Comparison of ENCODE assay signal across 9 mouse cellular contexts in the genomic region with DNA sequence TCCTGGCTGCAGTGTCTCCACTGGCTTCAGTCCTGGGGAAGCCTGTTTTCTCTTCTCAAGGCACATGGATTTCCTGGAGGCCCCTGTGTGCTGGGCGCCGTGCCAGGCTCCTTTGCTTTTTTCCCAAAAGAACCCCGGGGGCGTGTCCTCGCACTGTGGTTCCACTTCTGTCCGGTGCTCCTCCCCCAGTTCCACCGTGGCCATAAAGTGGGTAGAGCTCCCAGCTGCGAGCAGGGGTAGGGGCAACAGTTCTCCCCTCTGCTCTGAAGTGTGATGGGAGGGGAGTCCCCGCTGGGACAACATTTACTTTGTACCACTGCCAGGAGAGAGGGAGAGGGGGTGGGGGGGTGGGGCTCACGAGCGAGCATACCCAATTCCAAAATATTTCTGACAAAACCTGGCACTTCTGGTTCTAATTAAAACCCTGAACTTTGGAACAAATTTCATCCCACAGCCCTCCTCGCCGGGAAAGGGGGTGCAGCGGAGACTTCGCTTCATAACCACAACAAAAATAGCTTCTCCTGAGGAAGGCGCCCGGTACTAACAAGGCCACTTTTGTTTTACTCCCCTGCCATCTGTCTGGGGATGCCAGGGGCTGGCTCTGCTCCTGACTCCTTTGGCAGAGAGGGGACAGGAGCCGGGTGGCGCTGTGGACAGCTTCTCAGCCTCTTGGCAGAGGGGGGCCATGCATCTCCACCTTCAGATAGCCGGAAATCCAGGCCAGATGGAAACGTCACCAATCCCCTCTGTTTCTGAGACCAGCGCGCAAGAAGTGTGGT. TPM values are rescaled to one million over a fixed set of nuclear protein-coding genes. Genes with fewer than 3 reads are reported as not detected.
DNase-seq lines count a peak whose midpoint lies in the region; ATAC-seq and TF ChIP-seq lines count a peak whose summit lies in the region.
"Had no signal": no experiment of that assay in that cellular context is flagged by ENCODE, and none has a peak within 500 bp of the region (broad histone marks: within the 10 kb centered on the region; RNA-seq: fewer than 3 reads in every experiment).

No protein-coding gene starts in this region.

- WGBS in forebrain, embryonic 11.5 days = 47% methylated on average over 23 of the region's 23 CpGs
- 25% methylated on average over 23 of the region's 23 CpGs for WGBS in heart, embryonic 13.5 days
- WGBS in kidney, postnatal 0 days = 26% methylated on average over 23 of the region's 23 CpGs
- WGBS in limb, embryonic 14.5 days = 10% methylated on average over 23 of the region's 23 CpGs
- 28% methylated on average over 23 of the region's 23 CpGs for WGBS in neural tube, embryonic 12.5 days

- ATAC-seq in forebrain, embryonic 11.5 days (replicated peaks; ENCODE audit: low FRiP score) = peak; percentile 71
- peak; percentile 66; the same call in 1 of the 2 replicates for ATAC-seq in heart, embryonic 13.5 days (ENCODE audit: extremely low read depth, insufficient number of reproducible peaks, low FRiP score, low TSS enrichment)
- ATAC-seq in kidney, postnatal 0 days (replicated peaks; ENCODE audit: low FRiP score, low read depth) = peak; percentile 50; the same call in 1 of the 2 replicates
- peak; percentile 92 for ATAC-seq in limb, embryonic 14.5 days (ENCODE audit: low FRiP score, low read depth)
- ATAC-seq in neural tube, embryonic 12.5 days (ENCODE audit: low FRiP score, low read depth) = peak; percentile 78

- no peaks in the 10 kb centered on the region for H3K36me3 ChIP-seq in forebrain, embryonic 11.5 days (ENCODE audit: control insufficient read depth, insufficient read depth, low read length)
- H3K36me3 ChIP-seq in heart, embryonic 13.5 days = no peaks in the 10 kb centered on the region
- H3K36me3 ChIP-seq in kidney, postnatal 0 days (ENCODE audit: insufficient read depth, low read length) = no peaks in the 10 kb centered on the region
- H3K36me3 ChIP-seq in limb, embryonic 14.5 days (ENCODE audit: control insufficient read depth, insufficient read depth, low read length) = no peaks in the 10 kb centered on the region
- no peaks in the 10 kb centered on the region for H3K36me3 ChIP-seq in neural tube, embryonic 12.5 days
- H3K36me3 ChIP-seq: G1E had no signal

- no peaks in the 10 kb centered on the region for H3K27me3 ChIP-seq in forebrain, embryonic 11.5 days (ENCODE audit: control insufficient read depth, insufficient read depth, low read length)
- no peaks in the 10 kb centered on the region; the same call in 1 of the 2 replicates for H3K27me3 ChIP-seq in heart, embryonic 13.5 days (replicated peaks)
- H3K27me3 ChIP-seq in kidney, postnatal 0 days (ENCODE audit: insufficient read depth, low read length) = no peaks in the 10 kb centered on the region
- H3K27me3 ChIP-seq in limb, embryonic 14.5 days (ENCODE audit: control insufficient read depth, insufficient read depth, low read length) = no peaks in the 10 kb centered on the region
- H3K27me3 ChIP-seq in neural tube, embryonic 12.5 days (replicated peaks) = no peaks in the 10 kb centered on the region

- TF ChIP-seq POLR2A in bone marrow macrophage, adult 2 months (IDR thresholded peaks at IDR 0.05; ENCODE audit: borderline replicate concordance, low read depth, low read length) = no peak
- no peak for TF ChIP-seq POLR2A in limb, embryonic 14.5 days (IDR thresholded peaks at IDR 0.05; ENCODE audit: borderline replicate concordance, extremely low read depth, insufficient read depth, insufficient read length)

- H3K4me3 ChIP-seq in bone marrow macrophage, adult 2 months (ENCODE audit: insufficient read depth, low read length) = peak overlapping the region; percentile 47
- H3K4me3 ChIP-seq in forebrain, embryonic 11.5 days (ENCODE audit: low read depth, low read length) = no peak overlapping the region
- peak overlapping the region; percentile 38 for H3K4me3 ChIP-seq in heart, embryonic 13.5 days
- peak overlapping the region; percentile 22 for H3K4me3 ChIP-seq in kidney, postnatal 0 days (replicated peaks; ENCODE audit: low read depth, low read length)
- H3K4me3 ChIP-seq in limb, embryonic 14.5 days (replicated peaks; ENCODE audit: low read length) = peak overlapping the region; percentile 18; the same call in 1 of the 2 replicates
- H3K4me3 ChIP-seq in neural tube, embryonic 12.5 days = no peak overlapping the region

- peaks cover 2% of the 10 kb centered on the region; the same call in 1 of the 2 replicates for H3K4me1 ChIP-seq in bone marrow macrophage, adult 2 months (ENCODE audit: control insufficient read depth, insufficient read depth, low read length)
- peaks cover 5% of the 10 kb centered on the region; the same call in 1 of the 2 replicates for H3K4me1 ChIP-seq in forebrain, embryonic 11.5 days (replicated peaks; ENCODE audit: control insufficient read depth, insufficient read depth, low read length)
- peaks cover 63% of the 10 kb centered on the region for H3K4me1 ChIP-seq in heart, embryonic 13.5 days
- 0 out of 2 replicates have a peak, but pooled peaks cover 3% of the 10 kb centered on the region for H3K4me1 ChIP-seq in kidney, postnatal 0 days (replicated peaks; ENCODE audit: insufficient read depth, low read length)
- H3K4me1 ChIP-seq in limb, embryonic 14.5 days (ENCODE audit: control insufficient read depth, insufficient read depth, low read length) = peaks cover 52% of the 10 kb centered on the region
- peaks cover 43% of the 10 kb centered on the region for H3K4me1 ChIP-seq in neural tube, embryonic 12.5 days

- no peak overlapping the region for H3K27ac ChIP-seq in bone marrow macrophage, adult 2 months (ENCODE audit: insufficient read depth, low read depth, low read length)
- peak overlapping the region; percentile 77 for H3K27ac ChIP-seq in forebrain, embryonic 11.5 days (ENCODE audit: low read depth, low read length)
- peak overlapping the region; percentile 83 for H3K27ac ChIP-seq in heart, embryonic 13.5 days (replicated peaks)
- no peak overlapping the region for H3K27ac ChIP-seq in kidney, postnatal 0 days
- peak overlapping the region; percentile 95 for H3K27ac ChIP-seq in limb, embryonic 14.5 days (replicated peaks; ENCODE audit: low read depth, low read length)
- no peak overlapping the region; the same call in 1 of the 2 replicates for H3K27ac ChIP-seq in neural tube, embryonic 12.5 days

- H3K9ac ChIP-seq in forebrain, embryonic 11.5 days (ENCODE audit: low read length) = no peak overlapping the region
- H3K9ac ChIP-seq in heart, embryonic 13.5 days = peak overlapping the region; percentile 61
- H3K9ac ChIP-seq in kidney, postnatal 0 days (ENCODE audit: low read depth, low read length) = no peak overlapping the region
- no peak overlapping the region for H3K9ac ChIP-seq in limb, embryonic 14.5 days (ENCODE audit: low read depth, low read length, severe bottlenecking)
- H3K9ac ChIP-seq in neural tube, embryonic 12.5 days = no peak overlapping the region

- no peak overlapping the region for H3K4me2 ChIP-seq in forebrain, embryonic 11.5 days (ENCODE audit: low read depth, low read length, severe bottlenecking)
- H3K4me2 ChIP-seq in heart, embryonic 13.5 days = peak overlapping the region; percentile 65
- peak overlapping the region; percentile 49 for H3K4me2 ChIP-seq in kidney, postnatal 0 days (ENCODE audit: low read length)
- H3K4me2 ChIP-seq in limb, embryonic 14.5 days (replicated peaks; ENCODE audit: low read depth, low read length, severe bottlenecking) = peak overlapping the region; percentile 41
- H3K4me2 ChIP-seq in neural tube, embryonic 12.5 days (replicated peaks) = peak overlapping the region; percentile 44

- no peak for TF ChIP-seq CTCF in bone marrow macrophage, adult 2 months (IDR thresholded peaks at IDR 0.05; ENCODE audit: low read depth, low read length)
- TF ChIP-seq CTCF in kidney, postnatal 0 days (IDR thresholded peaks at IDR 0.05; ENCODE audit: low read depth) = no peak

- peak; percentile 80 for DNase-seq in 3134 (ENCODE audit: extremely low read depth, insufficient read length, low spot score)
- peak; percentile 77 for DNase-seq in forebrain, embryonic 11.5 days (ENCODE audit: low spot score)
- peak; percentile 89 for DNase-seq in kidney, postnatal 0 days (ENCODE audit: low spot score)
- peak; percentile 97 for DNase-seq in limb, embryonic 14.5 days (ENCODE audit: low spot score)
- DNase-seq in urinary bladder, postnatal 4 days (ENCODE audit: low spot score in 2 of 2) = peak; percentile 90 to 94

- H3K9me3 ChIP-seq in forebrain, embryonic 11.5 days (ENCODE audit: control insufficient read depth, low read length) = no peaks in the 10 kb centered on the region
- H3K9me3 ChIP-seq in heart, embryonic 13.5 days = no peaks in the 10 kb centered on the region
- no peaks in the 10 kb centered on the region for H3K9me3 ChIP-seq in kidney, postnatal 0 days (replicated peaks; ENCODE audit: low read length)
- no peaks in the 10 kb centered on the region for H3K9me3 ChIP-seq in limb, embryonic 14.5 days (ENCODE audit: control insufficient read depth, low read length)
- H3K9me3 ChIP-seq in neural tube, embryonic 12.5 days = no peaks in the 10 kb centered on the region
- H3K9me3 ChIP-seq: G1E had no signal

RNA-seq across cellular contexts. Expression of gene 2410131K14Rik, which starts 49.2 kb away (rescaled TPM):
- 4.2 TPM in 2 replicates for polyA plus RNA-seq in bone marrow macrophage, adult 2 months (2012; ENCODE audit: insufficient read depth, insufficient read length, missing spikeins)
- polyA plus RNA-seq in forebrain, embryonic 11.5 days (2014; fragmentation: Nextera tagmentation; extraction: Ambion mirVana) = 11.8 and 13.0 TPM in 2 replicates
- 6.1 and 6.5 TPM in 2 replicates for polyA plus RNA-seq in heart, embryonic 13.5 days (2015; fragmentation: Nextera tagmentation; extraction: Ambion mirVana)
- 7.7 TPM in 2 replicates for polyA plus RNA-seq in kidney, postnatal 0 days (2015; fragmentation: Nextera tagmentation; extraction: Ambion mirVana)
- polyA plus RNA-seq in limb, embryonic 14.5 days (2012; rRNA removed) = 13.8 and 16.8 TPM in 2 replicates
- polyA plus RNA-seq in limb, embryonic 14.5 days (2014; fragmentation: Nextera tagmentation; extraction: Ambion mirVana) = 10.4 and 11.4 TPM in 2 replicates
- polyA plus RNA-seq in neural tube, embryonic 12.5 days (2016; fragmentation: Nextera tagmentation; extraction: Ambion mirVana) = 13.8 and 14.4 TPM in 2 replicates

RNA-seq across cellular contexts. Expression of gene Rnft2, which starts 49.4 kb away (rescaled TPM):
- 0.79 and 1.2 TPM in 2 replicates for polyA plus RNA-seq in bone marrow macrophage, adult 2 months (2012; ENCODE audit: insufficient read depth, insufficient read length, missing spikeins)
- 6.2 and 7.8 TPM in 2 replicates for polyA plus RNA-seq in forebrain, embryonic 11.5 days (2014; fragmentation: Nextera tagmentation; extraction: Ambion mirVana)
- polyA plus RNA-seq in heart, embryonic 13.5 days (2015; fragmentation: Nextera tagmentation; extraction: Ambion mirVana) = 0.92 and 2.2 TPM in 2 replicates
- polyA plus RNA-seq in kidney, postnatal 0 days (2015; fragmentation: Nextera tagmentation; extraction: Ambion mirVana) = 1.6 TPM in 2 replicates
- polyA plus RNA-seq in limb, embryonic 14.5 days (2012; rRNA removed) = 31.4 and 41.2 TPM in 2 replicates
- polyA plus RNA-seq in limb, embryonic 14.5 days (2014; fragmentation: Nextera tagmentation; extraction: Ambion mirVana) = 3.1 and 3.7 TPM in 2 replicates
- 9.6 and 11.3 TPM in 2 replicates for polyA plus RNA-seq in neural tube, embryonic 12.5 days (2016; fragmentation: Nextera tagmentation; extraction: Ambion mirVana)

Comparison
In these comparisons a context has a peak if more than half of its experiments do, and no peak if none do; other contexts are left out.
1. H3K27ac ChIP-seq: peak in forebrain, embryonic 11.5 days (single experiment), heart, embryonic 13.5 days (single experiment) and limb, embryonic 14.5 days (single experiment); none in bone marrow macrophage, adult 2 months (single experiment), kidney, postnatal 0 days (single experiment) and neural tube, embryonic 12.5 days (single experiment).
2. H3K4me3 ChIP-seq: peak in bone marrow macrophage, adult 2 months (single experiment), heart, embryonic 13.5 days (single experiment), kidney, postnatal 0 days (single experiment) and limb, embryonic 14.5 days (single experiment); none in forebrain, embryonic 11.5 days (single experiment) and neural tube, embryonic 12.5 days (single experiment).
3. Peak in every context shown above with its lines, with median percentiles within 50 percentile points of each other: DNase-seq and ATAC-seq.